Mouse (Mus musculus) macrophage (primary cell): ENCODE measurements around the gene Spem1. TPM values are rescaled to one million over a fixed set of nuclear protein-coding genes. Genes with fewer than 3 reads are reported as not detected.
A peak's percentile ranks its signal among the peaks of the same experiment; 100 is the strongest.

Source experiments
- H3K27ac ChIP-seq: fragments of 350-480 bp; formaldehyde crosslinking; 2 replicates; pipeline ENCODE4 v1.9.0; 2021
- H3K36me3 ChIP-seq: fragments of 350-480 bp; formaldehyde crosslinking; 2 replicates; pipeline ENCODE4 v1.9.0; 2021; ENCODE audit errors: inconsistent target
- H3K4me3 ChIP-seq: fragments of 350-480 bp; formaldehyde crosslinking; 2 replicates; pipeline ENCODE4 v1.9.0; 2021; ENCODE audit errors: inconsistent target
- H3K79me2 ChIP-seq: fragments of 350-480 bp; formaldehyde crosslinking; 2 replicates; pipeline ENCODE4 v1.9.0; 2021; ENCODE audit errors: inconsistent target
- WGBS: methylation state at CpG from one replicate; pipeline ENCODE4 v1.1.7; 2026; ENCODE audit warnings: inconsistent platforms; ENCODE audit not compliant: missing documents; 5-methylcytosine and 5-hydroxymethylcytosine counted together
- polyA plus RNA-seq: library from polyadenylated mRNA; stranded (reverse); fragments of 250-400 nt; gene quantifications from 3 replicates; pipeline ENCODE4 v1.2.4, GENCODE M21; 2018; ENCODE audit warnings: inconsistent platforms

Spem1 gene
- polyA plus RNA-seq, 1 experiment from 2014 or later = not detected

- Histone ChIP-seq H3K79me2 (no peaks in the 10 kb centered on the region; the same call in 1 of the 2 replicates), H3K4me3 (peak overlapping the region; percentile 88), H3K36me3 (peaks cover 15% of the 10 kb centered on the region; the same call in 1 of the 2 replicates), H3K27ac (peak overlapping the region; percentile 56)
- 12% methylated on average over 37 of the region's 37 CpGs for WGBS
Measured at GRCm38 (mm10) chr11:69846738-69847688, 25.0 kb upstream of the Spem1 start.

GRCm38 (mm10) chr11:69846198-69846680 lies 24.3 kb upstream of the Spem1 start, which contains the start of gene Plscr3:
TSS of gene Plscr3 (plus strand) at chr11:69846376.
- peak within 1 kb of the TSS; percentile 57 for H3K27ac ChIP-seq
- WGBS = under 1% methylated on average over 38 of the region's 38 CpGs
- H3K4me3 ChIP-seq = peak within 1 kb of the TSS; percentile 88
- peaks cover 7% of the 10 kb centered on the region; the same call in 1 of the 2 replicates for H3K36me3 ChIP-seq
- H3K79me2 ChIP-seq = no peaks in the 10 kb centered on the region; the same call in 1 of the 2 replicates

- no peaks in the 10 kb centered on the region for H3K36me3 ChIP-seq
- 8% methylated on average over 7 of the region's 7 CpGs for WGBS
- H3K4me3 ChIP-seq = peak overlapping the region; percentile 88
- peak overlapping the region; percentile 78 for H3K27ac ChIP-seq
- peaks cover 14% of the 10 kb centered on the region for H3K79me2 ChIP-seq
Measured at GRCm38 (mm10) chr11:69838714-69839104, 16.7 kb upstream of the Spem1 start.

GRCm38 (mm10) chr11:69837952-69838713 lies 16.2 kb upstream of the Spem1 start, which contains the start of gene Tmem256:
TSS of gene Tmem256 (plus strand) at chr11:69838514.
- whole genome bisulfite sequencing = 1% methylated on average over 32 of the region's 34 CpGs
- Histone ChIP-seq H3K79me2 (peaks cover 14% of the 10 kb centered on the region), H3K4me3 (peak within 1 kb of the TSS; percentile 88), H3K27ac (peak within 1 kb of the TSS; percentile 78), H3K36me3 (no peaks in the 10 kb centered on the region)

- H3K36me3 ChIP-seq = no peaks in the 10 kb centered on the region
- peak within 1 kb of the TSS; percentile 88 for H3K4me3 ChIP-seq
- 0% methylated on average over 27 of the region's 32 CpGs for WGBS
- H3K27ac ChIP-seq = peak within 1 kb of the TSS; percentile 78
- H3K79me2 ChIP-seq = peaks cover 14% of the 10 kb centered on the region
Measured at GRCm38 (mm10) chr11:69837604-69837951, 15.6 kb upstream of the Spem1 start, which contains the start of gene Nlgn2. TSS of gene Nlgn2 (minus strand) at chr11:69837784.

GRCm38 (mm10) chr11:69836703-69837576 lies 15.0 kb upstream of the Spem1 start:
- WGBS = 7% methylated on average over 50 of the region's 52 CpGs
- Histone ChIP-seq H3K27ac (no peak overlapping the region), H3K36me3 (no peaks in the 10 kb centered on the region), H3K4me3 (peak overlapping the region; percentile 88), H3K79me2 (peaks cover 14% of the 10 kb centered on the region)

- H3K27ac ChIP-seq = no peak overlapping the region
- no peaks in the 10 kb centered on the region for H3K36me3 ChIP-seq
- peaks cover 14% of the 10 kb centered on the region for H3K79me2 ChIP-seq
- H3K4me3 ChIP-seq = no peak overlapping the region
- WGBS = 69% methylated on average over 3 of the region's 4 CpGs
Measured at GRCm38 (mm10) chr11:69835966-69836335, 14.0 kb upstream of the Spem1 start.

GRCm38 (mm10) chr11:69835326-69835965 lies 13.5 kb upstream of the Spem1 start:
- Histone ChIP-seq H3K27ac (no peak overlapping the region), H3K79me2 (peaks cover 14% of the 10 kb centered on the region), H3K36me3 (no peaks in the 10 kb centered on the region), H3K4me3 (no peak overlapping the region)
- WGBS = 88% methylated on average over 9 of the region's 9 CpGs

- H3K36me3 ChIP-seq = no peaks in the 10 kb centered on the region
- H3K79me2 ChIP-seq = peaks cover 6% of the 10 kb centered on the region
- 11% methylated on average over 41 of the region's 48 CpGs for WGBS
- no peak overlapping the region for H3K4me3 ChIP-seq
- H3K27ac ChIP-seq = no peak overlapping the region
Measured at GRCm38 (mm10) chr11:69834001-69834549, 12.1 kb upstream of the Spem1 start.

- peaks cover under 1% of the 10 kb centered on the region; the same call in 1 of the 2 replicates for H3K79me2 ChIP-seq
- H3K27ac ChIP-seq = no peak overlapping the region
- 44% methylated on average over 7 of the region's 8 CpGs for WGBS
- H3K36me3 ChIP-seq = no peaks in the 10 kb centered on the region
- H3K4me3 ChIP-seq = no peak overlapping the region
Measured at GRCm38 (mm10) chr11:69833554-69833953, 11.6 kb upstream of the Spem1 start.

- WGBS = 87% methylated on average over 5 of the region's 5 CpGs
- Histone ChIP-seq H3K27ac (no peak overlapping the region), H3K36me3 (no peaks in the 10 kb centered on the region), H3K79me2 (no peaks in the 10 kb centered on the region), H3K4me3 (no peak overlapping the region)
Measured at GRCm38 (mm10) chr11:69828832-69829231, 6.9 kb upstream of the Spem1 start.

- Histone ChIP-seq H3K4me3 (no peak overlapping the region), H3K27ac (no peak overlapping the region), H3K36me3 (no peaks in the 10 kb centered on the region), H3K79me2 (no peaks in the 10 kb centered on the region)
- 93% methylated on average over 2 of the region's 2 CpGs for WGBS
Measured at GRCm38 (mm10) chr11:69823456-69823855, 1.5 kb upstream of the Spem1 start.

- H3K4me3 ChIP-seq = no peak overlapping the region
- no peaks in the 10 kb centered on the region for H3K79me2 ChIP-seq
- no peaks in the 10 kb centered on the region for H3K36me3 ChIP-seq
- WGBS = 51% methylated on average over 8 of the region's 8 CpGs
- H3K27ac ChIP-seq = no peak overlapping the region
Measured at GRCm38 (mm10) chr11:69818871-69819270, 3.1 kb downstream of the Spem1 start.
